Mouse (Mus musculus) thymus, adult 2 months (tissue): ENCODE measurements around the gene Slc39a7. TPM values are rescaled to one million over a fixed set of nuclear protein-coding genes. Genes with fewer than 3 reads are reported as not detected.
A peak's percentile ranks its signal among the peaks of the same experiment; 100 is the strongest.

ENCODE experiments used
- DNase-seq: peaks from one replicate; pipeline ENCODE4 v3.0.0; 2021
- H3K27ac ChIP-seq: fragments of 200-500 bp; 2 replicates; pipeline ENCODE4 v1.5.1; 2012; ENCODE audit warnings: low read length, control low read depth; ENCODE audit not compliant: control insufficient read depth, insufficient read depth
- H3K27me3 ChIP-seq: fragments of 200-500 bp; 2 replicates; pipeline ENCODE4 v1.6.1; 2012; ENCODE audit warnings: mild to moderate bottlenecking, low read length, moderate library complexity, mixed read lengths; ENCODE audit not compliant: control insufficient read depth, insufficient read depth
- H3K36me3 ChIP-seq: fragments of 200-500 bp; 2 replicates; pipeline ENCODE4 v1.6.1; 2012; ENCODE audit warnings: mild to moderate bottlenecking, low read length, moderate library complexity; ENCODE audit not compliant: control insufficient read depth, insufficient read depth
- H3K4me1 ChIP-seq: fragments of 200-500 bp; replicated peaks from 2 replicates; pipeline ENCODE4 v1.6.1; 2012; ENCODE audit warnings: low read length; ENCODE audit not compliant: control insufficient read depth, insufficient read depth
- H3K4me3 ChIP-seq: fragments of 200-500 bp; 2 replicates; pipeline ENCODE4 v1.5.1; 2012; ENCODE audit warnings: mild to moderate bottlenecking, low read length, control low read depth, moderate library complexity; ENCODE audit not compliant: control insufficient read depth, insufficient read depth
- CTCF ChIP-seq: fragments of 200-500 bp; IDR thresholded peaks from 2 replicates; pipeline ENCODE4 v1.5.1; 2012; ENCODE audit warnings: mild to moderate bottlenecking, control low read depth, low read length, moderate library complexity, borderline replicate concordance; ENCODE audit not compliant: control insufficient read depth, poor library complexity, insufficient read depth; ENCODE audit errors: extremely low read depth
- POLR2A ChIP-seq: fragments of 200-500 bp; IDR thresholded peaks from 2 replicates; pipeline ENCODE4 v1.6.1; 2012; ENCODE audit warnings: mild to moderate bottlenecking, low read length, control low read depth, moderate library complexity; ENCODE audit not compliant: control insufficient read depth, poor library complexity, insufficient read depth; ENCODE audit errors: extremely low read depth
- WGBS: fragments of 180-500 bp; shearing (Covaris S2); methylation state at CpG from one replicate; pipeline ENCODE4 v1.1.7; 2018; 5-methylcytosine and 5-hydroxymethylcytosine counted together
- polyA plus RNA-seq: library from polyadenylated mRNA; depleted of rRNA; stranded (reverse); fragments of >200 nt; gene quantifications from 2 replicates; pipeline ENCODE4 v1.2.3, GENCODE M21; 2012

Gene Slc39a7
- polyA plus RNA-seq, 1 experiment, result 195 TPM

- Histone ChIP-seq H3K4me1 (peaks cover 12% of the 10 kb centered on the region), H3K4me3 (no peak overlapping the region), H3K27ac (no peak overlapping the region), H3K27me3 (no peaks in the 10 kb centered on the region), H3K36me3 (peaks cover 19% of the 10 kb centered on the region)
- no peak for DNase-seq
- TF ChIP-seq CTCF (no peak), POLR2A (no peak)
- 68% methylated on average over 21 of the region's 21 CpGs for WGBS
These were observed 7.0 kb upstream of the Slc39a7 start for GRCm38 (mm10) chr17:34038440-34038839.

- peaks cover 19% of the 10 kb centered on the region for H3K36me3 ChIP-seq
- 97% methylated on average over 7 of the region's 7 CpGs for WGBS
These were observed 5.8 kb upstream of the Slc39a7 start for GRCm38 (mm10) chr17:34037241-34037640.

GRCm38 (mm10) chr17:34036647-34037046, 5.2 kb upstream of the Slc39a7 start:
- peaks cover 24% of the 10 kb centered on the region for H3K4me1 ChIP-seq
- WGBS, result 94% methylated on average over 10 of the region's 10 CpGs
- H3K27ac ChIP-seq, result no peak overlapping the region
- H3K27me3 ChIP-seq, result no peaks in the 10 kb centered on the region
- TF ChIP-seq POLR2A (no peak), CTCF (no peak)
- peaks cover 19% of the 10 kb centered on the region for H3K36me3 ChIP-seq
- H3K4me3 ChIP-seq, result no peak overlapping the region
- no peak for DNase-seq

More at GRCm38 (mm10) chr17:34037241-34037640, 5.8 kb upstream of the Slc39a7 start:
- no peak for DNase-seq
- H3K27me3 ChIP-seq, result no peaks in the 10 kb centered on the region
- H3K4me3 ChIP-seq, result no peak overlapping the region
- no peak overlapping the region for H3K27ac ChIP-seq
- peaks cover 24% of the 10 kb centered on the region for H3K4me1 ChIP-seq
- TF ChIP-seq POLR2A (no peak), CTCF (no peak)

DNA sequence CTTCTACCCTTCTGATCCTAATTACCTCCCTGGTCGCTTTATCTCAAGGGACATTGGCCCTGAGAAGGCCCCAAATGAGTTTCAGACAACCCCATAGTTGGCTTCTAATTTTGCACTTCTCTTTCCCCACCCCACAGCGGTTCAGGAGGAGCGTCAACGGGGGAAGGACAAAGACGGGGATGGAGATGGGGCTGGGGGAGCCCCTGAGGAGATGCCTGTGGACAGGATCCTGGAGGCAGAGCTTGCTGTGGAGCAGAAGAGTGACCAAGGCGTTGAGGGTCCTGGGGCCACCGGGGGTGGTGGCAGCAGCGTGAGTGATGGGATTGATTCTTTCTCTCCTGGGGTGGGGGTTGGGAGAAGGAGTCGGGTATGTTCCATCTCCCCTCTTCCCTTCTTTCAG, 4.0 kb upstream of the Slc39a7 start:
- H3K4me3 ChIP-seq, result no peak overlapping the region
- TF ChIP-seq CTCF, result no peak
- TF ChIP-seq POLR2A, result no peak
- peaks cover 19% of the 10 kb centered on the region for H3K4me1 ChIP-seq
- no peak for DNase-seq
- no peaks in the 10 kb centered on the region for H3K27me3 ChIP-seq
- no peak overlapping the region for H3K27ac ChIP-seq
- H3K36me3 ChIP-seq, result peaks cover 19% of the 10 kb centered on the region
- 95% methylated on average over 9 of the region's 9 CpGs for WGBS

DNA sequence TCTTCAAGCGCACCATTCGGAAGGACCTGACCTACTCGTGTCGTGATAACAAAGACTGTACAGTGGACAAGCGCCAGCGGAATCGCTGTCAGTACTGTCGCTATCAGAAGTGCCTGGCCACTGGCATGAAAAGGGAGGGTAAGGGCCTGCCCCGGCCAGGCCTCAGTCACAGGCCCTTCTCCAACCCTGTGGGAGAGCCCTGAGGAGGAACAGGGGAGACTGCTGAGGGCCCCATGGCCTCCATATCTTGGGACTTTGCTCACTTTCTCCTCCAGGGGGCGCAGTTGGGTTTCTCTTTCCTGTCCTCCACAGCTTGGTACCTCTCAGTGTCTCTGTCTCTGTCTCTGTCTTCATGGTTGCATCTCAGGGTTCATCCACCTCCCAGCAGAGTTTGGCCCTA, 2.6 kb upstream of the Slc39a7 start:
- 81% methylated on average over 10 of the region's 10 CpGs for WGBS
- peak; percentile 80 for DNase-seq
- Histone ChIP-seq H3K4me3 (no peak overlapping the region), H3K27me3 (no peaks in the 10 kb centered on the region), H3K27ac (no peak overlapping the region), H3K4me1 (peaks cover 27% of the 10 kb centered on the region), H3K36me3 (peaks cover 19% of the 10 kb centered on the region)
- TF ChIP-seq POLR2A (no peak), CTCF (peak; percentile 77; the same call in 1 of the 2 replicates)

DNA sequence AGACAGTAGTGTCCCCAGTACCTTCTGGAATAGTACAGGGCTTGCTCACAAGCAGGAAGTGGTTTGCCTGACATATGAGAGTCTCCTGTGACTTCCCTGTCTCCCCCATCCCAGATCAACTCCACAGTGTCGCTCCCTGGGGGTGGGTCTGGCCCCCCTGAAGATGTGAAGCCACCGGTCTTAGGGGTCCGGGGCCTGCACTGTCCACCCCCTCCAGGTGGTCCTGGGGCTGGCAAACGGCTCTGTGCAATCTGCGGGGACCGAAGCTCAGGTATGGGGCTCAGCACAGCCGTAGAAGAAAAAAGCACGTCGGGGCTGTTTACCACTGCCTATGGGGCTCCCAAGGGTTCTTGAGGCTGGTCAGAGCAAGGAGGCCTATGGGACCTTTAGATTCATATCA, 2.0 kb upstream of the Slc39a7 start:
- no peak for DNase-seq
- Histone ChIP-seq H3K27me3 (no peaks in the 10 kb centered on the region), H3K27ac (0 out of 2 replicates have a peak overlapping the region, but pooled peaks have one; percentile 12), H3K4me1 (peaks cover 27% of the 10 kb centered on the region), H3K4me3 (no peak overlapping the region), H3K36me3 (peaks cover 19% of the 10 kb centered on the region)
- 82% methylated on average over 9 of the region's 9 CpGs for WGBS
- TF ChIP-seq CTCF (no peak), POLR2A (no peak)

DNA sequence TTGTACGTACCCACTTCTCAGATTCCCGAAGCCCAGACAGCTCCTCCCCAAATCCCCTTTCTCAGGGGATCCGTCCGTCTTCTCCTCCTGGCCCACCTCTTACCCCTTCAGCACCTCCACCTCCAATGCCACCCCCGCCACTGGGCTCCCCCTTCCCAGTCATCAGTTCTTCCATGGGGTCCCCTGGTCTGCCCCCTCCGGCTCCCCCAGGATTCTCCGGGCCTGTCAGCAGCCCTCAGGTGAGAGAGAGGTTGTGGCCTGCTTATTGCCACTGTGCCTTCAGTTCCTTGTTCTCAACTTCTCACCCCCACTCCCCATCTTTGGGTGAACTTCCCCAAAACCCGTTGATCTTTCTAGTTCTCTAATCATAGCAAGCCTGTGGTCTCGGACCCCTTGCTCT, 1.3 kb upstream of the Slc39a7 start:
- 0 out of 2 replicates have a peak overlapping the region, but pooled peaks have one; percentile 15 for H3K27ac ChIP-seq
- H3K27me3 ChIP-seq, result no peaks in the 10 kb centered on the region
- WGBS, result 6% methylated on average over 9 of the region's 9 CpGs
- peak; percentile 44 for DNase-seq
- TF ChIP-seq POLR2A (no peak), CTCF (no peak)
- H3K4me3 ChIP-seq, result peak overlapping the region; percentile 81
- H3K4me1 ChIP-seq, result peaks cover 32% of the 10 kb centered on the region
- peaks cover 18% of the 10 kb centered on the region for H3K36me3 ChIP-seq
